Mouse (Mus musculus): ENCODE data around the gene Dcaf5. TPM values are rescaled to one million over a fixed set of nuclear protein-coding genes. Genes with fewer than 3 reads are reported as not detected.

The Dcaf5 gene
- polyA plus RNA-seq, 1 experiment from 2014 or later: 7.4 TPM

DNA sequence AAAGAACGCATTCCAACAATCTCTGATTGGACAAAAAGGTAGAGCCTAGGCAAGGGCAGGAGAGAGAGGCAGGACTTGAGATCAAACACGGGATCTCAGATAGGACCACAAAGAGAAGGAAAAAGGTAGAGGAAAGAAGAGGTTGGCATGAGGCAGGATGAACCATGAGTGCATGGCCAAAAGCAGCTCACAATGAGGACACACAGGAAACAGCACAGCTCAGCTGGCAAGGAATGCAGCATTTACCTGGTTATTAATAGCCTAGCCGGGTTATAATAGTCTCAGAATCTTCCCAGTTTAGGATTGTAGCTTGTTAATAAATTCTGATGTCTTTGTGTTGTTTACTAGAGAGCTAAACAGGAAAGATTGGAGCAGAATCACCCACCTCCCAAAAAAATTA, 8.7 kb downstream of the Dcaf5 start:
- H3K4me3 ChIP-seq (ENCODE audit: low read depth, low read length): no peak overlapping the region
- no peak for TF ChIP-seq CTCF (IDR thresholded peaks at IDR 0.05; ENCODE audit: low read depth)
- 84% methylated on average over 3 of the region's 3 CpGs for WGBS
- no peak overlapping the region for H3K9ac ChIP-seq (ENCODE audit: low read depth, low read length)
- no peak for ATAC-seq
- H3K27ac ChIP-seq (ENCODE audit: low read depth, low read length): no peak overlapping the region
- no peaks in the 10 kb centered on the region for H3K4me1 ChIP-seq (replicated peaks; ENCODE audit: control insufficient read depth, insufficient read depth, low read length)
- H3K36me3 ChIP-seq (ENCODE audit: control insufficient read depth, insufficient read depth): peaks cover 18% of the 10 kb centered on the region; the same call in 1 of the 2 replicates
- H3K27me3 ChIP-seq (replicated peaks; ENCODE audit: control insufficient read depth, insufficient read depth, low read length): no peaks in the 10 kb centered on the region
- no peaks in the 10 kb centered on the region for H3K9me3 ChIP-seq (ENCODE audit: control insufficient read depth)
- H3K4me2 ChIP-seq (replicated peaks; ENCODE audit: low read depth): no peak overlapping the region

DNA sequence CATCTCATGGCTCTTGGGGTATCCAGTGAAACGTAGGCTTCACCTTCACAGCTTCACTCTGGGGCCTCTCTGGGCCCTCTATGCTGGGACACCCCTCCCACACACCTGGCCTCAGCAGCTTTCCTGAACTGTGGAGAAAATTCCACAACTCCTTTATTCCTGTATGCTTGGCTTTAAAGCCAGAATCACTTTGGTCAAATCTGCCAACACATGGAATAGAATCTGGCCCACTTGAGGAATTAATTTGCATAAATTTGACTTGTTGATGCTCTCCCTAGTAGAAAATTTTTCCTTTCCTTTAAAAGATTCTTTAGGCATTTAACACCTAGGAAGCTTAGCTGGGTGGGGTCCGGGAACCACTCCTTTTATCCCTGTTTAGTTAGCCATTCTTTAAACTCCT, 21.3 kb downstream of the Dcaf5 start:
- Histone ChIP-seq H3K4me3 (ENCODE audit: low read depth, low read length) (no peak overlapping the region), H3K4me1 (replicated peaks; ENCODE audit: control insufficient read depth, insufficient read depth, low read length) (no peaks in the 10 kb centered on the region), H3K27me3 (replicated peaks; ENCODE audit: control insufficient read depth, insufficient read depth, low read length) (no peaks in the 10 kb centered on the region), H3K36me3 (ENCODE audit: control insufficient read depth, insufficient read depth) (peaks cover 26% of the 10 kb centered on the region; the same call in 1 of the 2 replicates), H3K9ac (ENCODE audit: low read depth, low read length) (no peak overlapping the region), H3K9me3 (ENCODE audit: control insufficient read depth) (peaks cover 3% of the 10 kb centered on the region; the same call in 1 of the 2 replicates), H3K27ac (ENCODE audit: low read depth, low read length) (no peak overlapping the region), H3K4me2 (replicated peaks; ENCODE audit: low read depth) (no peak overlapping the region)
- no peak for TF ChIP-seq CTCF (IDR thresholded peaks at IDR 0.05; ENCODE audit: low read depth)
- WGBS: 90% methylated on average over 2 of the region's 2 CpGs
- no peak for ATAC-seq

DNA sequence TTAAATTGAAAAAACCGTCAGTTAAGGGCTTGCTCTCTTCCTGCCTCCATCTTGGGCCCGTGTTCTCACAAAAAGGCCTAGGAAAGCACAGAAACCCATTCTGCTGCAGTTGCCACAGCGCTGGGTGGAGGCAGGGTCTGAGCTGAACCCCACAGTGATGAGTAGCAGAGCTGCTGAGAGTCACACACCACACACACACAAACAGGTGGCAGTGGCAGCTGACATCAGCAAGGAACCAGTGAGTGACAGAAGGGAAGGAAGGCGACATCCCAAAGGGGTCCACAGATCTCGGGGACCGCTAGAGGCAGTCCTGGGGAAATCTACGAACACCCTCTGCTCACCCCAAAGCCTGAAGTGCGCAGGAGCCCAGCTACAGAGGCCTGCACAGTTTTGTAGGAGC, 25.5 kb downstream of the Dcaf5 start:
- 95% methylated on average over 8 of the region's 8 CpGs for WGBS

DNA sequence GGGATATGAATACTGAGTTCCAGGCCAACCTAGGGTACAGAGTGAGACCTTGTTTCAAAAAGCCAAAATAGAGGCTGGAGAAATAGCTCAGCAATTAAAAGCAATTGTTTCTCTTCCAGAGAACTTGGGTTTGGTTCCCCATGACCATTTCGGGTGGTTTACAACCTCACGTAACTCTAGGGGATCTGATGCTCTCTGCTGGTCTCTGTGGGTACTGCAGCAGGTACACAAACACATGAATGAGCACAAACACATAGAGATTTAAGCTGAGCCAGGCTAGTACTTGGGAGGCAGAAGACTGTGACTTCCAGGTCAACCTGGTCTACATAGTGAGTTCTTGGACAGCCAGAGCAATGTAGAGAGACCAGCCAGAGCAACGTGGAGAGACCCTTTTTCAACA, 28.6 kb downstream of the Dcaf5 start:
- no peaks in the 10 kb centered on the region for H3K27me3 ChIP-seq (replicated peaks; ENCODE audit: control insufficient read depth, insufficient read depth, low read length)
- H3K27ac ChIP-seq (ENCODE audit: low read depth, low read length): no peak overlapping the region
- no peak overlapping the region for H3K9ac ChIP-seq (ENCODE audit: low read depth, low read length)
- H3K36me3 ChIP-seq (ENCODE audit: control insufficient read depth, insufficient read depth): 0 out of 2 replicates have a peak, but pooled peaks cover 16% of the 10 kb centered on the region
- TF ChIP-seq CTCF (IDR thresholded peaks at IDR 0.05; ENCODE audit: low read depth): peak; percentile 67
- 65% methylated on average over 3 of the region's 3 CpGs for WGBS
- no peaks in the 10 kb centered on the region for H3K4me1 ChIP-seq (replicated peaks; ENCODE audit: control insufficient read depth, insufficient read depth, low read length)
- no peak overlapping the region for H3K4me2 ChIP-seq (replicated peaks; ENCODE audit: low read depth)
- ATAC-seq: no peak
- no peaks in the 10 kb centered on the region for H3K9me3 ChIP-seq (ENCODE audit: control insufficient read depth)
- H3K4me3 ChIP-seq (ENCODE audit: low read depth, low read length): no peak overlapping the region

More for the DNA sequence above, 25.5 kb downstream of the Dcaf5 start:
- Histone ChIP-seq H3K27ac (ENCODE audit: low read depth, low read length) (no peak overlapping the region; the same call in 1 of the 2 replicates), H3K27me3 (replicated peaks; ENCODE audit: control insufficient read depth, insufficient read depth, low read length) (no peaks in the 10 kb centered on the region), H3K4me2 (replicated peaks; ENCODE audit: low read depth) (no peak overlapping the region), H3K4me1 (replicated peaks; ENCODE audit: control insufficient read depth, insufficient read depth, low read length) (no peaks in the 10 kb centered on the region), H3K9me3 (ENCODE audit: control insufficient read depth) (peaks cover under 1% of the 10 kb centered on the region; the same call in 1 of the 2 replicates), H3K9ac (ENCODE audit: low read depth, low read length) (no peak overlapping the region), H3K4me3 (ENCODE audit: low read depth, low read length) (no peak overlapping the region), H3K36me3 (ENCODE audit: control insufficient read depth, insufficient read depth) (peaks cover 19% of the 10 kb centered on the region; the same call in 1 of the 2 replicates)
- no peak for TF ChIP-seq CTCF (IDR thresholded peaks at IDR 0.05; ENCODE audit: low read depth)
- ATAC-seq: no peak

DNA sequence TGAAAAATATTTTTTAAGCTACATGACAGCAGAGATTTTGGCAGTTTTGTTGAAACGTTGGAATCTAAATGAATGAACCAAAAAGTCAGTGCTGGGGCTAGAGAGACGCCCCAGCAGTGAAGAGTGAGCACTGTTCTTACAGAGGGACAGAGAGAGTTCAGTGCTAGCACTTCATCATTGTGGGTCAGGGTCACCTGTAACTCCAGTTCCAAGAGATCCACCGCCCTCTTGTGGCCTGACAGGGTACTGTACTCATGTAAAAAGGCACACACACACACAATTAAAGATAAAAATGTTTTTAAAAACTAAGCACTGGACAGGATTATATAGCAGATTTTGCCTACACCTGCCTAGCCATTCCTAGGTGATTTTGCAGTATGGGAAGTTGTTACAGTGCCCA, 29.8 kb downstream of the Dcaf5 start:
- Histone ChIP-seq H3K9me3 (ENCODE audit: control insufficient read depth) (no peaks in the 10 kb centered on the region), H3K9ac (ENCODE audit: low read depth, low read length) (no peak overlapping the region), H3K4me3 (ENCODE audit: low read depth, low read length) (no peak overlapping the region), H3K36me3 (ENCODE audit: control insufficient read depth, insufficient read depth) (peaks cover 21% of the 10 kb centered on the region), H3K4me2 (replicated peaks; ENCODE audit: low read depth) (no peak overlapping the region), H3K4me1 (replicated peaks; ENCODE audit: control insufficient read depth, insufficient read depth, low read length) (no peaks in the 10 kb centered on the region), H3K27me3 (replicated peaks; ENCODE audit: control insufficient read depth, insufficient read depth, low read length) (no peaks in the 10 kb centered on the region), H3K27ac (ENCODE audit: low read depth, low read length) (no peak overlapping the region)
- peak; percentile 78 for TF ChIP-seq CTCF (IDR thresholded peaks at IDR 0.05; ENCODE audit: low read depth)
- WGBS: 52% methylated on average over 3 of the region's 3 CpGs
- no peak for ATAC-seq

DNA sequence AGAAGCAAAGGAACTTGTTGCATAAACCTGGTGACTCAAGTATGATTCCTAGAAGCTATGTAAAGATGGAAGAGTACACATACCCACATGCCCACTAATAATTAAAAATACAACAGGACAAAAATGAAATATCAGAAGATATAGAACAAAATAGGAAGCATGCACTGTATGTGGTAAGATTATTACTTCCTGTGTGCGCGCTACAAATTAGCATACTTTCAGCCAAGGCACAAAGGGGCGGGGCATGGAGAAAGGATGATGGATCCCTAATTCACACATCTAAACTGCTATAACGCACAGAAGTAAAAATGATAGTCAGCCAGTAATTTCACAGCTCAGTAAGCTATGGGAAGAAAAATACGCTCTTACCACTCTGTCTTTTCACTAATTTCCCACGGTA, 32.3 kb downstream of the Dcaf5 start:
- no peak for TF ChIP-seq CTCF (IDR thresholded peaks at IDR 0.05; ENCODE audit: low read depth)
- no peak overlapping the region for H3K9ac ChIP-seq (ENCODE audit: low read depth, low read length)
- no peak overlapping the region for H3K27ac ChIP-seq (ENCODE audit: low read depth, low read length)
- no peak overlapping the region for H3K4me3 ChIP-seq (ENCODE audit: low read depth, low read length)
- WGBS: 93% methylated on average over 6 of the region's 6 CpGs
- no peak for ATAC-seq
- H3K27me3 ChIP-seq (replicated peaks; ENCODE audit: control insufficient read depth, insufficient read depth, low read length): no peaks in the 10 kb centered on the region
- H3K36me3 ChIP-seq (ENCODE audit: control insufficient read depth, insufficient read depth): peaks cover 16% of the 10 kb centered on the region
- no peaks in the 10 kb centered on the region for H3K9me3 ChIP-seq (ENCODE audit: control insufficient read depth)
- H3K4me1 ChIP-seq (replicated peaks; ENCODE audit: control insufficient read depth, insufficient read depth, low read length): no peaks in the 10 kb centered on the region
- H3K4me2 ChIP-seq (replicated peaks; ENCODE audit: low read depth): no peak overlapping the region

DNA sequence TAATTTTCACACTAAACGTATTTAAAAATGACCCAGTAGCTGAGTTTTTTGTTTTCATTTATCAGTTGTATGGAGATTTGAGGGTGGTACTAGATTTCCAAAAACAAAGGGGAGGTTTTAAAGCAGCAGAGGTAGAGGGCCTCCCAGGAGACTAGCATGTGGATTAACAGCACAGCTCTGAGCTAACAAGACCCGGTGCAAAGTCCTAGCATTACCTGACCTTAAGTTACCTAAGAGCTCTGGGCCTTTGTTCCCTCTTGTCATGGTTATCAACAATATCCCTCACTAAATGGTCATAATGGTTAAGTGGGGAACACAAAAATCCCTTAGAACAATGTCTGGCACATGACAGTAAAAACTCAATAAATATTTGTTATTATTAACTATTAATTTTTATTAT, 37.3 kb downstream of the Dcaf5 start:
- Histone ChIP-seq H3K4me3 (ENCODE audit: low read depth, low read length) (no peak overlapping the region), H3K9ac (ENCODE audit: low read depth, low read length) (no peak overlapping the region), H3K9me3 (ENCODE audit: control insufficient read depth) (no peaks in the 10 kb centered on the region), H3K36me3 (ENCODE audit: control insufficient read depth, insufficient read depth) (peaks cover 53% of the 10 kb centered on the region), H3K27me3 (replicated peaks; ENCODE audit: control insufficient read depth, insufficient read depth, low read length) (no peaks in the 10 kb centered on the region), H3K4me1 (replicated peaks; ENCODE audit: control insufficient read depth, insufficient read depth, low read length) (no peaks in the 10 kb centered on the region), H3K4me2 (replicated peaks; ENCODE audit: low read depth) (no peak overlapping the region), H3K27ac (ENCODE audit: low read depth, low read length) (no peak overlapping the region)
- TF ChIP-seq CTCF (IDR thresholded peaks at IDR 0.05; ENCODE audit: low read depth): no peak
- WGBS: 70% methylated on average over 2 of the region's 2 CpGs
- no peak for ATAC-seq
